Mouse (Mus musculus) bone marrow, adult 2 months (tissue): ENCODE measurements around the gene Wfdc10. TPM values are rescaled to one million over a fixed set of nuclear protein-coding genes. Genes with fewer than 3 reads are reported as not detected.
"Not testable (repeated sequence)": the region's sequence is repeated elsewhere in the genome, so short reads cannot be mapped to it uniquely, and the experiment has no call there.

ENCODE experiments used
- H3K27ac ChIP-seq: fragments of 200-500 bp; 2 replicates; pipeline ENCODE4 v1.5.1; 2012; ENCODE audit warnings: low read depth, mild to moderate bottlenecking, control low read depth, inconsistent platforms, low read length; ENCODE audit not compliant: control insufficient read depth, poor library complexity, insufficient read depth
- H3K4me1 ChIP-seq: fragments of 200-500 bp; 2 replicates; pipeline ENCODE4 v1.6.1; 2011; ENCODE audit warnings: low read length; ENCODE audit not compliant: control insufficient read depth, insufficient read depth
- H3K4me3 ChIP-seq: fragments of 200-500 bp; replicated peaks from 2 replicates; pipeline ENCODE3; 2011; ENCODE audit warnings: mild to moderate bottlenecking, low read depth, low read length, control low read depth; ENCODE audit not compliant: control insufficient read depth
- CTCF ChIP-seq: fragments of 200-500 bp; IDR thresholded peaks from 2 replicates; pipeline ENCODE4 v1.5.1; 2011; ENCODE audit warnings: low read length, control low read depth; ENCODE audit not compliant: control insufficient read depth, insufficient read depth
- POLR2A ChIP-seq: fragments of 200-500 bp; IDR thresholded peaks from 2 replicates; pipeline ENCODE4 v1.6.1; 2011; ENCODE audit warnings: low read depth, mild to moderate bottlenecking, control low read depth, low read length, borderline replicate concordance; ENCODE audit not compliant: control insufficient read depth
- WGBS: fragments of 180-500 bp; shearing (Covaris S2); methylation state at CpG from one replicate; pipeline ENCODE4 v1.1.7; 2018; 5-methylcytosine and 5-hydroxymethylcytosine counted together
- polyA plus RNA-seq: library from polyadenylated mRNA; stranded (reverse); fragments of >200 nt; gene quantifications from 2 replicates; pipeline ENCODE4 v1.2.4, GENCODE M21; 2011; ENCODE audit warnings: low replicate concordance; ENCODE audit not compliant: missing spikeins, insufficient read depth, insufficient read length

Wfdc10 gene
- not detected in 2 replicates for polyA plus RNA-seq

DNA sequence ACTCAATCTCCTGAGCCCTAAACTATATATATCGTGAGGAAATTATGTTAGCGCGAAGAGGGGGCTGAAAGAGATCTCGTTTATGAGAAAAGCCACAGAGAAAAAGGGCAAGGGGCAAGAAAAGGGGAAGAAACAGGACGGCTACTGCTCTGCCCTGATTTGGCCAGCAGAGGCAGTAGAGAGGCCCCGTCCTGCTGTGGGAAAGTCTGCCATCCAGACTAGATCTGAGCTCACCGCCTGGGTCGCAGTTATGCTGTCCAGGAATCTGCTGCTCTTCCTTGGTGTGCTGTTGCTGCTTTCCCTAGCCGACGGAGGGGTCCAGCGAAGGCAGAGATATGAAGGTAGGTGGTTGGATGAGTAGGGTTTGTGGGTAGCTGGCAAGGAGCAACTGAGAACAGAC, at the start of gene Wfdc10:
TSS of gene Wfdc10 (plus strand) at position 189 of the 400 bp plus-strand sequence.
- WGBS = 10% methylated on average over 11 of the region's 11 CpGs
- no peak within 1 kb of the TSS for H3K4me3 ChIP-seq
- 0 out of 2 replicates have a peak, but pooled peaks cover 1% of the 10 kb centered on the region for H3K4me1 ChIP-seq
- H3K27ac ChIP-seq = no peak within 1 kb of the TSS
- TF ChIP-seq POLR2A = no peak
- TF ChIP-seq CTCF = peak; percentile 89

GRCm38 (mm10) chr2:164608781-164609180, 47.1 kb upstream of the Wfdc10 start:
- 61% methylated on average over 6 of the region's 6 CpGs for WGBS
- Histone ChIP-seq H3K4me1 (no peaks in the 10 kb centered on the region), H3K4me3 (no peak overlapping the region), H3K27ac (no peak overlapping the region)
- TF ChIP-seq CTCF (no peak), POLR2A (no peak)

- H3K27ac ChIP-seq, H3K4me3 ChIP-seq, H3K4me1 ChIP-seq: not testable (repeated sequence)
- WGBS = 62% methylated on average over 8 of the region's 8 CpGs
These were observed 42.4 kb upstream of the Wfdc10 start, which contains the start of the genes Wfdc6b and Wfdc8 for GRCm38 (mm10) chr2:164613471-164613870. TSS of gene Wfdc6b (plus strand) at chr2:164613522. TSS of gene Wfdc8 (minus strand) at chr2:164613626.

DNA sequence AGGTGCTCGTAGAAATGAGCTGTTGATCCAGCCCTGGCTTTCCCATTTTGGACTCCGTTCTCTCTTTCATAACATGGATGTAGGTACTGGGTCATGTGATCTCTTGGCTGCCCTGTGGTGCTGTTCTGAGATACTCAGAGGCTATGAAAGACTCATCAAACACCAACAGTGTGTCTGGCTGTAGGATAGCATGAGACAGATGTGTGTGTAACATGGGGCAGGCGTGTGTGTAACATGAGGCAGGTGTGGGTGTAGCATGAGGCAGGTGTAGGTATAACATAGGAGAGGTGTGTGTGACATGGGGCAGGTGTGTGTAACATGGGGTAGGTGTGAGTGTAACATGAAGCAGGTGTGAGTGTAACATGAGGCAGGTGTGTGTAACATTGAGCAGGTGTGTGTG, 40.5 kb upstream of the Wfdc10 start:
- Histone ChIP-seq H3K27ac (no peak overlapping the region), H3K4me3 (no peak overlapping the region), H3K4me1 (no peaks in the 10 kb centered on the region)
- TF ChIP-seq CTCF = no peak
- TF ChIP-seq POLR2A = no peak
- WGBS = 83% methylated on average over 3 of the region's 3 CpGs

DNA sequence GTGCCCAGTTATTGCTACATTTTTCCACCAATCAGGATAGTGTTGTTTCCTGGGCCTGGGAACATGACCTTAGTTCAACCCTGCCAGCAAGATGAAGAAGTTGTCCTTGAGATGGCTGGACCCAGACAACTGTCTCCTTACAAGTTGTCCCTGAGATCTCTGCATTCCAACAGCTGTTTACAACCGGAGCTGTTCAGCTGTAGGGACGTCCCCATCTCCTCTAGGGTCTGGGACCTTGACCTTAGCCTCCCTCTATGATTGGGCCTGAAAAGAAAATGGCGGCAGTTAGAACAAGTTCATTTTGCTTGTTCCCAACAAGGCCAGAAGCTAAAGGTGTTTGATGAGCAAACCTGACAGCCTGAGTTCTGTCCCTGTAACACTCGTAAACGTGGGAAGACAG, 36.8 kb upstream of the Wfdc10 start:
- 77% methylated on average over 5 of the region's 5 CpGs for WGBS
- TF ChIP-seq CTCF (no peak), POLR2A (no peak)
- Histone ChIP-seq H3K4me1 (no peaks in the 10 kb centered on the region), H3K27ac (no peak overlapping the region), H3K4me3 (no peak overlapping the region)

DNA sequence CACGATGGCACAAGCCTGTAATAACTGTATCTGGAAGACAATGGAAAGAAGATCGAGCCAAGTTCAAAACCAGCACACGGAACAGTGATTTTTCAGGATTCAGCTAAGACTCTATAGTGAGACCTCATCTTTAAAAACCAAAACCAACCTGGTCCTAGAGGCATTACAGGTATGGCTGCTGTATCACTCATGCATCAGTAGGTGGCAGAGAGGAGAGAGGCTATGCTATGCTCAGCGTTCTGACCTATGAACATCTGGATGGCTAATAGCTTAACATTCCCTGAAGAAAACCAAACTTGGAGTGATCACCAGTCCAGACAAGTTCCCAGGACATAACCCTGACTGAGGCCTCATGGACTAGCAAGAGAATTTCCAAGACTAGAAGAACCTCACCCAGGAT, 34.1 kb upstream of the Wfdc10 start:
- no peaks in the 10 kb centered on the region for H3K4me1 ChIP-seq
- TF ChIP-seq CTCF (no peak), POLR2A (no peak)
- H3K27ac ChIP-seq = no peak overlapping the region
- WGBS = 62% methylated on average over 4 of the region's 4 CpGs
- H3K4me3 ChIP-seq = no peak overlapping the region

DNA sequence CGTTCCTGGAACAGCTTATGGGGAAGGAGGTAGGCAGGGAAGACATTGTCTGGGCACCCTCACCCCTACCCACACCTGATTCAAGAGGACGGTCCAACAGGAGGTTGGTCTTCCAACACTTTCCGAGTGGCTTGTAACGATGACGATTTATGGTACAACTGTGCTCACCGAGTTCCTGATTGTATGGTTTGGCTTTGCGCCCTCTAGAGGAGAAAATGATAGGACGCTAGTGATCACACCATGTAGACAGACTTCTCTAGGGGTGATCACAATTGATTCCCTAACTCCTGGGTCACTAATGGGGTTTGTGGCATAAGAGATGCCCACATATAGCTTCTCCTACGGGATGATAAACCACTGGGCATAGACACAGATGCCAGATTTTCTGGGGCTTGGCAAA, 20.6 kb upstream of the Wfdc10 start:
- Histone ChIP-seq H3K4me3 (no peak overlapping the region), H3K4me1 (peaks cover 2% of the 10 kb centered on the region; the same call in 1 of the 2 replicates), H3K27ac (no peak overlapping the region)
- TF ChIP-seq CTCF = no peak; the same call in 1 of the 2 replicates
- no peak for TF ChIP-seq POLR2A
- 80% methylated on average over 9 of the region's 9 CpGs for WGBS

- TF ChIP-seq POLR2A = no peak
- H3K27ac ChIP-seq = no peak within 1 kb of the TSS
- WGBS = 79% methylated on average over 3 of the region's 3 CpGs
- H3K4me1 ChIP-seq = peaks cover 2% of the 10 kb centered on the region; the same call in 1 of the 2 replicates
- H3K4me3 ChIP-seq = no peak within 1 kb of the TSS
These were observed 17.1 kb upstream of the Wfdc10 start, which contains the start of gene Wfdc16 for GRCm38 (mm10) chr2:164638696-164639095. TSS of gene Wfdc16 (minus strand) at chr2:164638796.

- 10% methylated on average over 7 of the region's 7 CpGs for WGBS
- no peak for TF ChIP-seq POLR2A
- no peak for TF ChIP-seq CTCF
- Histone ChIP-seq H3K27ac (peak overlapping the region; percentile 74), H3K4me3 (no peak overlapping the region), H3K4me1 (peaks cover 2% of the 10 kb centered on the region; the same call in 1 of the 2 replicates)
These were observed 14.7 kb upstream of the Wfdc10 start for GRCm38 (mm10) chr2:164641129-164641528.
